Mouse (Mus musculus) embryonic facial prominence, embryonic 13.5 days (tissue): Measurements from ENCODE around the gene Prkn. TPM values are rescaled to one million over a fixed set of nuclear protein-coding genes. Genes with fewer than 3 reads are reported as not detected.
"Not testable (repeated sequence)": the region's sequence is repeated elsewhere in the genome, so short reads cannot be mapped to it uniquely, and the experiment has no call there.

Source experiments
- ATAC-seq: fragments of 200-750 bp; cut with Nextera tagmentation; 2 replicates; pipeline ENCODE4 v1.8.0; 2017; ENCODE audit warnings: low read depth; ENCODE audit not compliant: insufficient number of reproducible peaks, insufficient read depth, low FRiP score, low TSS enrichment
- H3K27ac ChIP-seq: fragments of 300-500 bp; sonication (generic); 2 replicates; pipeline ENCODE4 v1.5.1; 2015; ENCODE audit warnings: moderate library complexity, mild to moderate bottlenecking, inconsistent platforms
- H3K27me3 ChIP-seq: fragments of 300-500 bp; sonication (generic); 2 replicates; pipeline ENCODE4 v1.6.1; 2015; ENCODE audit warnings: mild to moderate bottlenecking, inconsistent platforms
- H3K36me3 ChIP-seq: fragments of 300-500 bp; sonication (generic); 2 replicates; pipeline ENCODE4 v1.6.1; 2015; ENCODE audit warnings: mild to moderate bottlenecking, inconsistent platforms
- H3K4me1 ChIP-seq: fragments of 300-500 bp; sonication (generic); 2 replicates; pipeline ENCODE4 v1.6.1; 2015; ENCODE audit warnings: inconsistent platforms
- H3K4me2 ChIP-seq: fragments of 300-500 bp; sonication (generic); 2 replicates; pipeline ENCODE4 v1.6.1; 2015; ENCODE audit warnings: moderate library complexity, mild to moderate bottlenecking, inconsistent platforms
- H3K4me3 ChIP-seq: fragments of 300-500 bp; sonication (generic); 2 replicates; pipeline ENCODE4 v1.5.1; 2015; ENCODE audit warnings: mild to moderate bottlenecking, inconsistent platforms
- H3K9ac ChIP-seq: fragments of 300-500 bp; sonication (generic); 2 replicates; pipeline ENCODE4 v1.6.1; 2015; ENCODE audit warnings: mild to moderate bottlenecking, inconsistent platforms
- H3K9me3 ChIP-seq: fragments of 300-500 bp; sonication (generic); 2 replicates; pipeline ENCODE4 v1.6.1; 2016; ENCODE audit warnings: inconsistent platforms
- WGBS: fragments of 180-500 bp; shearing (Covaris S2); methylation state at CpG from one replicate; pipeline ENCODE4 v1.1.7; 2015; ENCODE audit warnings: mixed read lengths; 5-methylcytosine and 5-hydroxymethylcytosine counted together
- polyA plus RNA-seq: library from polyadenylated mRNA; unstranded; fragments of >200 nt; fragmentation: Nextera tagmentation; extraction: Ambion mirVana; gene quantifications from 2 replicates; pipeline ENCODE4 v1.2.1, GENCODE M21; 2015

The Prkn gene
- polyA plus RNA-seq, 1 experiment from 2014 or later, result 1.1 TPM

- H3K4me3 ChIP-seq, result no peak overlapping the region
- no peak overlapping the region for H3K9ac ChIP-seq
- no peak overlapping the region for H3K4me2 ChIP-seq
- ATAC-seq, result no peak
- H3K36me3 ChIP-seq, result no peaks in the 10 kb centered on the region
- WGBS, result 82% methylated on average over 4 of the region's 4 CpGs
- H3K9me3 ChIP-seq, result no peaks in the 10 kb centered on the region
- peaks cover 28% of the 10 kb centered on the region for H3K4me1 ChIP-seq
- H3K27ac ChIP-seq, result no peak overlapping the region
- H3K27me3 ChIP-seq, result peaks cover 40% of the 10 kb centered on the region
Observed at GRCm38 (mm10) chr17:11989296-11989695, 1149.1 kb downstream of the Prkn start.

GRCm38 (mm10) chr17:11990386-11991087 lies 1150.4 kb downstream of the Prkn start:
- peaks cover 28% of the 10 kb centered on the region for H3K4me1 ChIP-seq
- H3K4me3 ChIP-seq, result no peak overlapping the region
- H3K9me3 ChIP-seq, result no peaks in the 10 kb centered on the region
- no peak overlapping the region for H3K4me2 ChIP-seq
- no peak overlapping the region for H3K27ac ChIP-seq
- no peak for ATAC-seq
- H3K27me3 ChIP-seq, result peaks cover 36% of the 10 kb centered on the region
- no peaks in the 10 kb centered on the region for H3K36me3 ChIP-seq
- H3K9ac ChIP-seq, result no peak overlapping the region
- 28% methylated on average over 11 of the region's 11 CpGs for WGBS

- H3K27me3 ChIP-seq, result peaks cover 34% of the 10 kb centered on the region
- no peak overlapping the region for H3K27ac ChIP-seq
- no peak for ATAC-seq
- no peaks in the 10 kb centered on the region for H3K9me3 ChIP-seq
- 26% methylated on average over 8 of the region's 8 CpGs for WGBS
- H3K4me2 ChIP-seq, result no peak overlapping the region
- H3K9ac ChIP-seq, result no peak overlapping the region
- no peak overlapping the region for H3K4me3 ChIP-seq
- peaks cover 28% of the 10 kb centered on the region for H3K4me1 ChIP-seq
- H3K36me3 ChIP-seq, result no peaks in the 10 kb centered on the region
Observed at GRCm38 (mm10) chr17:11993249-11993648, 1153.1 kb downstream of the Prkn start.

GRCm38 (mm10) chr17:11994252-11994651 lies 1154.1 kb downstream of the Prkn start:
- H3K27ac ChIP-seq, result no peak overlapping the region
- no peak overlapping the region for H3K9ac ChIP-seq
- no peaks in the 10 kb centered on the region for H3K9me3 ChIP-seq
- H3K4me3 ChIP-seq, result no peak overlapping the region
- H3K36me3 ChIP-seq, result no peaks in the 10 kb centered on the region
- 78% methylated on average over 3 of the region's 3 CpGs for WGBS
- ATAC-seq, result no peak
- H3K27me3 ChIP-seq, result peaks cover 26% of the 10 kb centered on the region
- H3K4me2 ChIP-seq, result no peak overlapping the region
- peaks cover 28% of the 10 kb centered on the region for H3K4me1 ChIP-seq

GRCm38 (mm10) chr17:11994754-11995153 lies 1154.6 kb downstream of the Prkn start:
- WGBS, result 61% methylated on average over 3 of the region's 3 CpGs
- not testable (repeated sequence) for H3K4me3 ChIP-seq, H3K9ac ChIP-seq, H3K27ac ChIP-seq, H3K4me2 ChIP-seq, H3K36me3 ChIP-seq, H3K9me3 ChIP-seq, ATAC-seq
- H3K27me3 ChIP-seq, result peaks cover 26% of the 10 kb centered on the region
- H3K4me1 ChIP-seq, result peaks cover 28% of the 10 kb centered on the region

- H3K9me3 ChIP-seq, result no peaks in the 10 kb centered on the region
- WGBS, result 81% methylated on average over 3 of the region's 3 CpGs
- ATAC-seq, result no peak
Observed at GRCm38 (mm10) chr17:11995522-11995921, 1155.3 kb downstream of the Prkn start.

GRCm38 (mm10) chr17:11996311-11996710 lies 1156.1 kb downstream of the Prkn start:
- no peak overlapping the region for H3K9ac ChIP-seq
- 68% methylated on average over 9 of the region's 9 CpGs for WGBS
- no peak for ATAC-seq

More at GRCm38 (mm10) chr17:11995522-11995921, 1155.3 kb downstream of the Prkn start:
- Histone ChIP-seq H3K4me3 (no peak overlapping the region), H3K36me3 (no peaks in the 10 kb centered on the region), H3K4me2 (no peak overlapping the region), H3K4me1 (peaks cover 21% of the 10 kb centered on the region), H3K27me3 (peaks cover 26% of the 10 kb centered on the region), H3K9ac (no peak overlapping the region), H3K27ac (no peak overlapping the region)

GRCm38 (mm10) chr17:12000285-12000684 lies 1160.1 kb downstream of the Prkn start:
- WGBS, result 77% methylated on average over 9 of the region's 9 CpGs
- Histone ChIP-seq H3K4me3 (no peak overlapping the region), H3K4me2 (no peak overlapping the region), H3K4me1 (no peaks in the 10 kb centered on the region), H3K27me3 (0 out of 2 replicates have a peak, but pooled peaks cover 4% of the 10 kb centered on the region), H3K9me3 (no peaks in the 10 kb centered on the region), H3K9ac (no peak overlapping the region), H3K27ac (no peak overlapping the region), H3K36me3 (no peaks in the 10 kb centered on the region)
- no peak for ATAC-seq

More at GRCm38 (mm10) chr17:11996311-11996710, 1156.1 kb downstream of the Prkn start:
- H3K27ac ChIP-seq, result no peak overlapping the region
- H3K4me3 ChIP-seq, result no peak overlapping the region
- H3K4me2 ChIP-seq, result no peak overlapping the region
- H3K36me3 ChIP-seq, result no peaks in the 10 kb centered on the region
- peaks cover 26% of the 10 kb centered on the region for H3K27me3 ChIP-seq
- peaks cover 14% of the 10 kb centered on the region for H3K4me1 ChIP-seq
- H3K9me3 ChIP-seq, result no peaks in the 10 kb centered on the region

GRCm38 (mm10) chr17:12021326-12021725 lies 1181.1 kb downstream of the Prkn start:
- Histone ChIP-seq H3K27ac (no peak overlapping the region), H3K4me1 (no peaks in the 10 kb centered on the region), H3K4me2 (no peak overlapping the region), H3K4me3 (no peak overlapping the region), H3K36me3 (no peaks in the 10 kb centered on the region), H3K27me3 (no peaks in the 10 kb centered on the region), H3K9me3 (peaks cover 2% of the 10 kb centered on the region; the same call in 1 of the 2 replicates), H3K9ac (no peak overlapping the region)
- no peak for ATAC-seq
- 63% methylated on average over 3 of the region's 3 CpGs for WGBS

GRCm38 (mm10) chr17:12029362-12029761 lies 1189.2 kb downstream of the Prkn start:
- no peak for ATAC-seq
- Histone ChIP-seq H3K27me3 (peaks cover 13% of the 10 kb centered on the region), H3K9ac (no peak overlapping the region), H3K9me3 (no peaks in the 10 kb centered on the region), H3K4me3 (no peak overlapping the region), H3K4me1 (peaks cover 16% of the 10 kb centered on the region), H3K27ac (no peak overlapping the region), H3K4me2 (no peak overlapping the region), H3K36me3 (no peaks in the 10 kb centered on the region)
- 72% methylated on average over 5 of the region's 5 CpGs for WGBS

- no peak for ATAC-seq
- Histone ChIP-seq H3K4me3 (no peak overlapping the region), H3K9ac (no peak overlapping the region), H3K27ac (no peak overlapping the region), H3K27me3 (peaks cover 13% of the 10 kb centered on the region), H3K9me3 (no peaks in the 10 kb centered on the region), H3K36me3 (no peaks in the 10 kb centered on the region), H3K4me1 (peaks cover 16% of the 10 kb centered on the region), H3K4me2 (0 out of 2 replicates have a peak overlapping the region, but pooled peaks have one; percentile 5)
- WGBS, result 12% methylated on average over 14 of the region's 14 CpGs
Observed at GRCm38 (mm10) chr17:12029921-12030461, 1189.8 kb downstream of the Prkn start.

- Histone ChIP-seq H3K36me3 (no peaks in the 10 kb centered on the region), H3K4me2 (0 out of 2 replicates have a peak overlapping the region, but pooled peaks have one; percentile 5), H3K4me1 (peaks cover 16% of the 10 kb centered on the region), H3K9me3 (no peaks in the 10 kb centered on the region), H3K27me3 (peaks cover 13% of the 10 kb centered on the region), H3K9ac (no peak overlapping the region), H3K4me3 (no peak overlapping the region), H3K27ac (no peak overlapping the region)
- ATAC-seq, result no peak
- WGBS, result 17% methylated on average over 11 of the region's 11 CpGs
Observed at GRCm38 (mm10) chr17:12030556-12031160, 1190.5 kb downstream of the Prkn start.
